In the genomic region with DNA sequence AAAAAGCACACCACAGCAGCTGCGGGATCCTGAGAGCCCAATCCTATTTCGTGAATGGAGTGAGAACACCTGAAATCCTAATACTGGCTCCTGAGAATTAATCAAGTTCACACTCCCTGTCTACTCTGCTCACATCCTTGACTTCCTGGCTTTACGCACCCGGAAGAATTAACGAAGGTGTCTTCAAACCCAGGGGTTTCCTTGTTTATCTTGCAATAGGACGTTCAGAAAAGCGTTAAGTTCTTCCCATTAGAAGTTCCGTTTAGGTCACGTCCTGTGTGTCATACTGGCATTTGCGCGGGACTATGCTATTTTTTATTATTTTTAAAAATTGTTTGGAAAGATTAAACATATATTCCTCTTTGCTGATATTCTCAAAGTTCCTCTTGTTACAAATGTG, we compare ENCODE assay signal across 8 mouse cellular contexts. TPM values are rescaled to one million over a fixed set of nuclear protein-coding genes. Genes with fewer than 3 reads are reported as not detected.
DNase-seq lines count a peak whose midpoint lies in the region; ATAC-seq and TF ChIP-seq lines count a peak whose summit lies in the region.

No protein-coding gene starts in this region.

- H3K9ac ChIP-seq in heart, adult 2 months (ENCODE audit: low read depth, low read length) = peak overlapping the region; percentile 69
- peak overlapping the region; percentile 63 for H3K9ac ChIP-seq in ES-Bruce4 (ENCODE audit: low read depth, poor library complexity, severe bottlenecking)
- H3K9ac ChIP-seq in forebrain, postnatal 0 days = peak overlapping the region; percentile 6; the same call in 1 of the 2 replicates
- no peak overlapping the region for H3K9ac ChIP-seq in lung, postnatal 0 days (replicated peaks; ENCODE audit: low read depth)

- ATAC-seq in forebrain, postnatal 0 days = no peak
- no peak for ATAC-seq in lung, postnatal 0 days

- H3K27ac ChIP-seq in heart, adult 2 months = peak overlapping the region; percentile 72
- no peak overlapping the region for H3K27ac ChIP-seq in ES-Bruce4 (ENCODE audit: insufficient read depth, low read length)
- peak overlapping the region; percentile 75; the same call in 1 of the 2 replicates for H3K27ac ChIP-seq in forebrain, postnatal 0 days (ENCODE audit: low read depth, low read length)
- peak overlapping the region; percentile 69 for H3K27ac ChIP-seq in lung, postnatal 0 days (ENCODE audit: low read length)

- peaks cover 6% of the 10 kb centered on the region for H3K4me1 ChIP-seq in heart, adult 2 months (ENCODE audit: control insufficient read depth, insufficient read depth, low read length)
- no peaks in the 10 kb centered on the region for H3K4me1 ChIP-seq in ES-Bruce4 (ENCODE audit: control insufficient read depth, insufficient read depth, low read length)
- peaks cover 14% of the 10 kb centered on the region for H3K4me1 ChIP-seq in forebrain, postnatal 0 days (ENCODE audit: insufficient read depth)
- H3K4me1 ChIP-seq in lung, postnatal 0 days (ENCODE audit: insufficient read depth, low read depth, low read length) = no peaks in the 10 kb centered on the region; the same call in 1 of the 2 replicates

- no peak for TF ChIP-seq EP300 in heart, adult 2 months (IDR thresholded peaks at IDR 0.05; ENCODE audit: insufficient read depth, low read depth, low read length)
- no peak for TF ChIP-seq EP300 in ES-Bruce4 (IDR thresholded peaks at IDR 0.05; ENCODE audit: insufficient read depth, low read depth, low read length)
- TF ChIP-seq EP300 in lung, postnatal 0 days (IDR thresholded peaks at IDR 0.05) = no peak

- TF ChIP-seq POLR2A in heart, adult 2 months (IDR thresholded peaks at IDR 0.05; ENCODE audit: insufficient read depth, low read depth, low read length) = no peak
- no peak for TF ChIP-seq POLR2A in ES-Bruce4 (IDR thresholded peaks at IDR 0.05; ENCODE audit: insufficient read depth, low read length)

- peak overlapping the region; percentile 52 for H3K4me2 ChIP-seq in forebrain, postnatal 0 days (ENCODE audit: low read depth)
- peak overlapping the region; percentile 72 for H3K4me2 ChIP-seq in lung, postnatal 0 days (replicated peaks; ENCODE audit: low read depth, low read length)

- no peak for DNase-seq in heart, adult 2 months
- no peak for DNase-seq in heart, postnatal 14 days
- DNase-seq in forebrain, postnatal 0 days = no peak
- DNase-seq in lung, postnatal 0 days (ENCODE audit: low spot score) = peak; percentile 56
- DNase-seq in right cerebral cortex, postnatal 25 days = no peak
- no peak for DNase-seq in spleen, adult 12 weeks (ENCODE audit: low spot score)
- DNase-seq in kidney, postnatal 4 days = no peak

- no peaks in the 10 kb centered on the region for H3K27me3 ChIP-seq in heart, adult 2 months (ENCODE audit: control insufficient read depth, insufficient read depth, low read length)
- no peaks in the 10 kb centered on the region; the same call in 1 of the 2 replicates for H3K27me3 ChIP-seq in ES-Bruce4 (ENCODE audit: control insufficient read depth, insufficient read depth, low read length, poor library complexity, severe bottlenecking)
- H3K27me3 ChIP-seq in forebrain, postnatal 0 days (ENCODE audit: insufficient read depth, low read length) = no peaks in the 10 kb centered on the region
- H3K27me3 ChIP-seq in lung, postnatal 0 days (replicated peaks; ENCODE audit: insufficient read depth, low read length) = no peaks in the 10 kb centered on the region

- intact Hi-C loops in heart, adult 2 months (cut with DNase I) = loop anchor here (10.0 kb wide), 1 partner anchor 342 kb away; a partner anchor contains a TSS
- intact Hi-C loops in heart, postnatal 14 days (cut with DNase I) = loop anchor here (5.0 kb wide), 2 partner anchors 125 kb away; no protein-coding TSS in a partner anchor

- no peaks in the 10 kb centered on the region for H3K9me3 ChIP-seq in ES-Bruce4 (replicated peaks; ENCODE audit: control insufficient read depth, insufficient read depth, low read length, poor library complexity, severe bottlenecking)
- H3K9me3 ChIP-seq in forebrain, postnatal 0 days (ENCODE audit: low read length) = no peaks in the 10 kb centered on the region
- no peaks in the 10 kb centered on the region for H3K9me3 ChIP-seq in lung, postnatal 0 days (ENCODE audit: low read length)

- TF ChIP-seq CTCF in heart, adult 2 months (IDR thresholded peaks at IDR 0.05) = peak; percentile 35; the same call in 1 of the 2 replicates
- no peak for TF ChIP-seq CTCF in ES-Bruce4 (IDR thresholded peaks at IDR 0.05; ENCODE audit: low read depth, low read length)
- TF ChIP-seq CTCF in forebrain, postnatal 0 days (IDR thresholded peaks at IDR 0.05; ENCODE audit: low read depth) = no peak; the same call in 1 of the 2 replicates
- TF ChIP-seq CTCF in lung, postnatal 0 days (IDR thresholded peaks at IDR 0.05) = no peak

- under 1% methylated on average over 11 of the region's 11 CpGs for WGBS in heart, adult 2 months
- WGBS in forebrain, postnatal 0 days = 3% methylated on average over 11 of the region's 11 CpGs
- WGBS in lung, postnatal 0 days = under 1% methylated on average over 11 of the region's 11 CpGs

- peak overlapping the region; percentile 63 for H3K4me3 ChIP-seq in heart, adult 2 months
- peak overlapping the region; percentile 85 for H3K4me3 ChIP-seq in ES-Bruce4 (ENCODE audit: low read depth, low read length)
- H3K4me3 ChIP-seq in forebrain, postnatal 0 days (ENCODE audit: low read depth, low read length) = peak overlapping the region; percentile 97
- H3K4me3 ChIP-seq in lung, postnatal 0 days (ENCODE audit: low read depth, low read length) = peak overlapping the region; percentile 49

- peaks cover 10% of the 10 kb centered on the region for H3K36me3 ChIP-seq in heart, adult 2 months (ENCODE audit: control insufficient read depth, insufficient read depth, low read length)
- H3K36me3 ChIP-seq in ES-Bruce4 (ENCODE audit: control insufficient read depth, insufficient read depth, low read length, poor library complexity, severe bottlenecking) = no peaks in the 10 kb centered on the region
- H3K36me3 ChIP-seq in forebrain, postnatal 0 days (ENCODE audit: insufficient read depth) = no peaks in the 10 kb centered on the region
- H3K36me3 ChIP-seq in lung, postnatal 0 days (ENCODE audit: insufficient read depth, low read length) = no peaks in the 10 kb centered on the region

- H3K79me2 ChIP-seq in heart, adult 2 months (replicated peaks; ENCODE audit: control insufficient read depth, insufficient read depth, low read length) = 0 out of 2 replicates have a peak, but pooled peaks cover 1% of the 10 kb centered on the region

RNA-seq across cellular contexts. Expression of a gene that starts 0.7 kb away (rescaled TPM):
- total RNA-seq in heart, adult 2 months (2021) = 10 to 100 TPM; 32.9 to 40.7 TPM
- 25.9 and 27.4 TPM in 2 replicates for polyA plus RNA-seq in heart, adult 2 months (2012; rRNA removed)
- 10 to 100 TPM; 45.9 to 50.9 TPM for total RNA-seq in heart, postnatal 14 days (2021)
- 94.8 and 101 TPM in 2 replicates for polyA plus RNA-seq in ES-Bruce4 (2011; ENCODE audit: insufficient read depth, insufficient read length, low read depth, missing spikeins)
- 46.9 and 53.6 TPM in 2 replicates for total RNA-seq in forebrain, postnatal 0 days (2014; rRNA removed)
- 10.8 and 17.7 TPM in 2 replicates for polyA plus RNA-seq in forebrain, postnatal 0 days (2015; fragmentation: Nextera tagmentation; extraction: Ambion mirVana)
- 20.9 and 21.9 TPM in 2 replicates for polyA plus RNA-seq in lung, postnatal 0 days (2015; fragmentation: Nextera tagmentation; extraction: Ambion mirVana)

RNA-seq across cellular contexts. Expression of a gene that starts 35.5 kb away (rescaled TPM):
- 100 to 1,000 TPM; 232 to 249 TPM for total RNA-seq in heart, adult 2 months (2021)
- 83.4 and 133 TPM in 2 replicates for polyA plus RNA-seq in heart, adult 2 months (2012; rRNA removed)
- total RNA-seq in heart, postnatal 14 days (2021) = 100 to 1,000 TPM; 239 to 245 TPM
- 291 and 334 TPM in 2 replicates for polyA plus RNA-seq in ES-Bruce4 (2011; ENCODE audit: insufficient read depth, insufficient read length, low read depth, missing spikeins)
- 237 and 265 TPM in 2 replicates for total RNA-seq in forebrain, postnatal 0 days (2014; rRNA removed)
- polyA plus RNA-seq in forebrain, postnatal 0 days (2015; fragmentation: Nextera tagmentation; extraction: Ambion mirVana) = 336 and 379 TPM in 2 replicates
- polyA plus RNA-seq in lung, postnatal 0 days (2015; fragmentation: Nextera tagmentation; extraction: Ambion mirVana) = 177 and 179 TPM in 2 replicates
